Mouse (Mus musculus): ENCODE measurements at regions not wholly inside any gene's neighbourhood (a gene's known extent, or its start where the extent isn't known, plus 50 kb on each side); places are given as distances from the start of the nearest gene placed in this dataset.

GRCm38 (mm10) chr16:42717075-42717827 lies 158.4 kb upstream of the Zbtb20 start:
- Histone ChIP-seq H3K79me2 (ENCODE audit: control insufficient read depth, insufficient read depth) (no peaks in the 10 kb centered on the region), H3ac (ENCODE audit: control insufficient read depth, insufficient read length) (no peak overlapping the region), H3K27me3 (ENCODE audit: control insufficient read depth, insufficient read depth, insufficient read length) (no peaks in the 10 kb centered on the region), H3K4me2 (ENCODE audit: low read depth) (no peak overlapping the region), H3K36me3 (ENCODE audit: control insufficient read depth, insufficient read depth) (no peaks in the 10 kb centered on the region), H3K4me3 (no peak overlapping the region)
- TF ChIP-seq MYOD1 (IDR thresholded peaks at IDR 0.05; ENCODE audit: control insufficient read depth in 1 of 3, insufficient read length in 2 of 3, low read depth in 2 of 3), result no peak
- TF ChIP-seq TCF3 (IDR thresholded peaks at IDR 0.05; ENCODE audit: insufficient read length, low read depth), result no peak
- TF ChIP-seq REST (IDR thresholded peaks at IDR 0.05; ENCODE audit: insufficient read depth, insufficient read length), result no peak
- no peak for TF ChIP-seq USF1 (IDR thresholded peaks at IDR 0.05; ENCODE audit: low read depth)
- no peak for TF ChIP-seq CEBPB (IDR thresholded peaks at IDR 0.05; ENCODE audit: insufficient read depth, poor library complexity, severe bottlenecking)
- TF ChIP-seq E2F4 (IDR thresholded peaks at IDR 0.05; ENCODE audit: insufficient read depth), result no peak
- TF ChIP-seq MAX (IDR thresholded peaks at IDR 0.05; ENCODE audit: low read depth), result no peak
- no peak for TF ChIP-seq TCF12 (IDR thresholded peaks at IDR 0.05; ENCODE audit: insufficient read depth, poor library complexity, severe bottlenecking)
- no peak for TF ChIP-seq MYOG (IDR thresholded peaks at IDR 0.05; ENCODE audit: control insufficient read depth in 1 of 3, insufficient read depth in 1 of 3, insufficient read length in 2 of 3, low read depth in 2 of 3)
- no peak for TF ChIP-seq POLR2A (IDR thresholded peaks at IDR 0.05; ENCODE audit: insufficient read length, low read depth)
- no peak for TF ChIP-seq SRF (IDR thresholded peaks at IDR 0.05; ENCODE audit: control insufficient read depth, insufficient read length, low read depth)
- TF ChIP-seq POLR2AphosphoS2 (IDR thresholded peaks at IDR 0.05; ENCODE audit: insufficient read length, low read depth), result no peak

- no peak for TF ChIP-seq USF1 (IDR thresholded peaks at IDR 0.05; ENCODE audit: low read depth)
- TF ChIP-seq E2F4 (IDR thresholded peaks at IDR 0.05; ENCODE audit: insufficient read depth), result no peak
- no peak for TF ChIP-seq TCF3 (IDR thresholded peaks at IDR 0.05; ENCODE audit: insufficient read length, low read depth)
- TF ChIP-seq CEBPB (IDR thresholded peaks at IDR 0.05; ENCODE audit: insufficient read depth, poor library complexity, severe bottlenecking), result no peak
- no peak for TF ChIP-seq REST (IDR thresholded peaks at IDR 0.05; ENCODE audit: insufficient read depth, insufficient read length)
- no peak overlapping the region for H3ac ChIP-seq (ENCODE audit: control insufficient read depth, insufficient read length)
Measured at GRCm38 (mm10) chr16:42702676-42703075, 173.0 kb upstream of the Zbtb20 start.

DNA sequence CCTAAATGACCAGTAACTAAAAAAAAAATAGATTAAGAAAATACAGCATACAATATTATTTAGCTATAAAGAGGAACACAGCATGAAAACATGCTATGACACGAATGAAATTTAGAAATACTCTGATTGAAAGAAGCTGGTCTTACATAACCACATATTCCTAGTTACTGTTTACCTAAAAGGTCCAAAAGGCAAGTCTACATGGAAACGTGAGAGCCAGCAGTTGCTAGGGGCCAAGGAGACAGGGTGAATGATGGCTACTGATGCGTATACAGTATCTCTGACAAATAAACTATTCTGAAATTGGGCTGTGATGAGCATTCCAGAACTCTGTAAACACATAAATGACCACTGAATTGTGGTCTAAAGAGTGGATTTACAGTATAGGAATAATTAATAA lies 194.5 kb upstream of the Zbtb20 start:
- H3K4me3 ChIP-seq, result no peak overlapping the region
- H3K36me3 ChIP-seq (ENCODE audit: control insufficient read depth, insufficient read depth), result no peaks in the 10 kb centered on the region
- TF ChIP-seq TCF3 (IDR thresholded peaks at IDR 0.05; ENCODE audit: insufficient read length, low read depth) (no peak), TCF12 (IDR thresholded peaks at IDR 0.05; ENCODE audit: insufficient read depth, poor library complexity, severe bottlenecking) (no peak), POLR2A (IDR thresholded peaks at IDR 0.05; ENCODE audit: insufficient read length, low read depth) (no peak), CEBPB (IDR thresholded peaks at IDR 0.05; ENCODE audit: insufficient read depth, poor library complexity, severe bottlenecking) (no peak)
- H3ac ChIP-seq (ENCODE audit: control insufficient read depth, insufficient read length), result no peak overlapping the region
- no peaks in the 10 kb centered on the region for H3K79me2 ChIP-seq (ENCODE audit: control insufficient read depth, insufficient read depth)
- no peaks in the 10 kb centered on the region for H3K27me3 ChIP-seq (ENCODE audit: control insufficient read depth, insufficient read depth, insufficient read length)
- no peak overlapping the region for H3K4me2 ChIP-seq (ENCODE audit: low read depth)

More at GRCm38 (mm10) chr16:42702676-42703075, 173.0 kb upstream of the Zbtb20 start:
- Histone ChIP-seq H3K27me3 (ENCODE audit: control insufficient read depth, insufficient read depth, insufficient read length) (no peaks in the 10 kb centered on the region), H3K4me3 (no peak overlapping the region), H3K4me2 (ENCODE audit: low read depth) (no peak overlapping the region), H3K36me3 (ENCODE audit: control insufficient read depth, insufficient read depth) (no peaks in the 10 kb centered on the region), H3K79me2 (ENCODE audit: control insufficient read depth, insufficient read depth) (no peaks in the 10 kb centered on the region)

DNA sequence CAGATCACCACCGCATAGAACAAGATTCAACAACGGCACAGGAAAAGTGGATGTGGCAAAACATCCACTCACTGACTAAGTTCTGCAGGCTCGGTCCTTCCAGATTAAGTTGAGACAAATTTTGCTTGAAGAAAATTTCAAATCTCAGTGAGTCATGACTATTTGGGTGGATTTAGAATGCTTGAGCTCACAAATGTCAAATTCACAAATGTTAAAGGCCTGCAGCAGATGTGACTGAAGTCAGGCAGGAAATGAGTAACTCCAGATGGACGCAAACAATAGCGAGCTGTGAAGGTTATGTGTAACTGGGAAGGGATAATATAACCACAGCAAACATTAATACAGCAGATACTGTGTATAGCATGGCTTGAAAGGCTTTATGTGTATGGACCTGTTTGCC lies 198.5 kb upstream of the Zbtb20 start:
- TF ChIP-seq TCF12 (IDR thresholded peaks at IDR 0.05; ENCODE audit: insufficient read depth, poor library complexity, severe bottlenecking) (peak; percentile 13), MAX (IDR thresholded peaks at IDR 0.05; ENCODE audit: low read depth) (no peak), MYOD1 (IDR thresholded peaks at IDR 0.05; ENCODE audit: control insufficient read depth in 1 of 3, insufficient read length in 2 of 3, low read depth in 2 of 3) (peak; percentile 57 to 63 (median 58))
- Histone ChIP-seq H3ac (ENCODE audit: control insufficient read depth, insufficient read length) (no peak overlapping the region), H3K79me2 (ENCODE audit: control insufficient read depth, insufficient read depth) (no peaks in the 10 kb centered on the region)

GRCm38 (mm10) chr16:42676406-42677075 lies 199.1 kb upstream of the Zbtb20 start:
- Histone ChIP-seq H3K27me3 (ENCODE audit: control insufficient read depth, insufficient read depth, insufficient read length) (no peaks in the 10 kb centered on the region), H3K79me2 (ENCODE audit: control insufficient read depth, insufficient read depth) (no peaks in the 10 kb centered on the region), H3ac (ENCODE audit: control insufficient read depth, insufficient read length) (no peak overlapping the region), H3K36me3 (ENCODE audit: control insufficient read depth, insufficient read depth) (no peaks in the 10 kb centered on the region), H3K4me2 (ENCODE audit: low read depth) (peak overlapping the region; percentile 78), H3K4me3 (no peak overlapping the region)
- TF ChIP-seq REST (IDR thresholded peaks at IDR 0.05; ENCODE audit: insufficient read depth, insufficient read length), result no peak
- no peak for TF ChIP-seq CEBPB (IDR thresholded peaks at IDR 0.05; ENCODE audit: insufficient read depth, poor library complexity, severe bottlenecking)
- TF ChIP-seq MYOG (IDR thresholded peaks at IDR 0.05; ENCODE audit: control insufficient read depth in 1 of 3, insufficient read depth in 1 of 3, insufficient read length in 2 of 3, low read depth in 2 of 3), result no peak
- no peak for TF ChIP-seq USF1 (IDR thresholded peaks at IDR 0.05; ENCODE audit: low read depth)
- TF ChIP-seq POLR2A (IDR thresholded peaks at IDR 0.05; ENCODE audit: insufficient read length, low read depth), result no peak
- TF ChIP-seq POLR2AphosphoS2 (IDR thresholded peaks at IDR 0.05; ENCODE audit: insufficient read length, low read depth), result no peak

More for the DNA sequence above, 198.5 kb upstream of the Zbtb20 start:
- H3K4me2 ChIP-seq (ENCODE audit: low read depth), result peak overlapping the region; percentile 78
- no peaks in the 10 kb centered on the region for H3K27me3 ChIP-seq (ENCODE audit: control insufficient read depth, insufficient read depth, insufficient read length)
- H3K36me3 ChIP-seq (ENCODE audit: control insufficient read depth, insufficient read depth), result no peaks in the 10 kb centered on the region
- H3K4me3 ChIP-seq, result no peak overlapping the region

Data from myocyte (in vitro differentiated cells).